Comparison of ENCODE assay signal across 10 mouse cellular contexts in the genomic region with DNA sequence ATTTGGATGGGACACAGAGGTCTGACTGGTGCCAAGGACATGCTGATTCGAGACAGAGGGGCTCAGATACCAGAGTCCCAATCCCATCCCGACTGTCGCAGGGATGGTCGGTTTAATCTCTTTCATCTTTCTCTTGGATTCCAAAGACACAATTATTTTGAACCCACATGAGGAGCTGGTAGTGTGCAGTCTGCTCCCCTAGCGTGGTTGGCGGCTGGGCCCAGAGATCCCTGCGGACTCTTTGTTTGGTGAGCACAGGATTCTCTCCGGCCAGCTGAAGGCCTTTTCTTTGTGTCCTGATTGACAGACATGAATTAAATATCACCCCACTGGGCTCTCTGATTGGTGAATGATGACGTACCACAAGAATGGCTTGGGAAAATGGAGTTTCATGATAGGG. TPM values are rescaled to one million over a fixed set of nuclear protein-coding genes. Genes with fewer than 3 reads are reported as not detected.
A peak's percentile ranks its signal among the peaks of the same experiment; 100 is the strongest.
DNase-seq lines count a peak whose midpoint lies in the region; ATAC-seq lines count a peak whose summit lies in the region.
"Had no signal": no experiment of that assay in that cellular context is flagged by ENCODE, and none has a peak within 500 bp of the region (broad histone marks: within the 10 kb centered on the region; RNA-seq: fewer than 3 reads in every experiment).

No protein-coding gene starts in this region.

- H3K4me3 ChIP-seq in forebrain, embryonic 13.5 days: no peak overlapping the region
- H3K4me3 ChIP-seq in midbrain, embryonic 12.5 days: no peak overlapping the region
- H3K4me3 ChIP-seq in liver, embryonic 12.5 days: no peak overlapping the region
- H3K4me3 ChIP-seq in heart, embryonic 10.5 days: no peak overlapping the region
- H3K4me3 ChIP-seq: liver, embryonic 13.5 days had no signal

- H3K27me3 ChIP-seq in forebrain, embryonic 13.5 days: no peaks in the 10 kb centered on the region
- H3K27me3 ChIP-seq in midbrain, embryonic 12.5 days: no peaks in the 10 kb centered on the region
- no peaks in the 10 kb centered on the region for H3K27me3 ChIP-seq in liver, embryonic 12.5 days (replicated peaks)
- no peaks in the 10 kb centered on the region; the same call in 1 of the 2 replicates for H3K27me3 ChIP-seq in heart, embryonic 10.5 days (ENCODE audit: insufficient read depth, poor library complexity, severe bottlenecking)
- H3K27me3 ChIP-seq: liver, embryonic 13.5 days had no signal

- 5% methylated on average over 9 of the region's 9 CpGs for WGBS in forebrain, embryonic 13.5 days
- 10% methylated on average over 9 of the region's 9 CpGs for WGBS in midbrain, embryonic 12.5 days
- WGBS in liver, embryonic 12.5 days (ENCODE audit: insufficient replicate concordance): 71% methylated on average over 9 of the region's 9 CpGs
- 73% methylated on average over 9 of the region's 9 CpGs for WGBS in heart, embryonic 10.5 days

- no peaks in the 10 kb centered on the region for H3K9me3 ChIP-seq in forebrain, embryonic 13.5 days (replicated peaks)
- no peaks in the 10 kb centered on the region for H3K9me3 ChIP-seq in midbrain, embryonic 12.5 days
- H3K9me3 ChIP-seq in liver, embryonic 12.5 days (replicated peaks): no peaks in the 10 kb centered on the region
- H3K9me3 ChIP-seq in heart, embryonic 10.5 days: no peaks in the 10 kb centered on the region
- H3K9me3 ChIP-seq: liver, embryonic 13.5 days had no signal

- peaks cover 39% of the 10 kb centered on the region for H3K4me1 ChIP-seq in forebrain, embryonic 13.5 days
- peaks cover 42% of the 10 kb centered on the region for H3K4me1 ChIP-seq in midbrain, embryonic 12.5 days
- H3K4me1 ChIP-seq in liver, embryonic 12.5 days: no peaks in the 10 kb centered on the region
- H3K4me1 ChIP-seq in heart, embryonic 10.5 days: 0 out of 2 replicates have a peak, but pooled peaks cover 3% of the 10 kb centered on the region
- H3K4me1 ChIP-seq: liver, embryonic 13.5 days had no signal

- no peaks in the 10 kb centered on the region for H3K36me3 ChIP-seq in forebrain, embryonic 13.5 days (ENCODE audit: poor library complexity, severe bottlenecking)
- H3K36me3 ChIP-seq in midbrain, embryonic 12.5 days: no peaks in the 10 kb centered on the region
- H3K36me3 ChIP-seq in liver, embryonic 12.5 days: no peaks in the 10 kb centered on the region
- H3K36me3 ChIP-seq in heart, embryonic 10.5 days: no peaks in the 10 kb centered on the region
- H3K36me3 ChIP-seq: liver, embryonic 13.5 days had no signal

- peak overlapping the region; percentile 34 for H3K4me2 ChIP-seq in forebrain, embryonic 13.5 days
- peak overlapping the region; percentile 18 for H3K4me2 ChIP-seq in midbrain, embryonic 12.5 days (replicated peaks)
- H3K4me2 ChIP-seq in liver, embryonic 12.5 days: no peak overlapping the region
- H3K4me2 ChIP-seq: liver, embryonic 13.5 days had no signal

- peak; percentile 92 for ATAC-seq in forebrain, embryonic 13.5 days
- peak; percentile 93 for ATAC-seq in midbrain, embryonic 12.5 days (ENCODE audit: low FRiP score, low read depth)
- no peak for ATAC-seq in monocyte, adult 5-6 weeks (replicated peaks; ENCODE audit: insufficient number of reproducible peaks, low FRiP score, low TSS enrichment, poor library complexity, severe bottlenecking)
- ATAC-seq in liver, embryonic 12.5 days: no peak

- peak overlapping the region; percentile 50 for H3K9ac ChIP-seq in forebrain, embryonic 13.5 days
- peak overlapping the region; percentile 38; the same call in 1 of the 2 replicates for H3K9ac ChIP-seq in midbrain, embryonic 12.5 days (replicated peaks)
- H3K9ac ChIP-seq in liver, embryonic 12.5 days: no peak overlapping the region
- H3K9ac ChIP-seq: liver, embryonic 13.5 days had no signal

- H3K27ac ChIP-seq in forebrain, embryonic 13.5 days: peak overlapping the region; percentile 98
- H3K27ac ChIP-seq in midbrain, embryonic 12.5 days (replicated peaks): peak overlapping the region; percentile 99
- no peak overlapping the region for H3K27ac ChIP-seq in liver, embryonic 12.5 days
- no peak overlapping the region for H3K27ac ChIP-seq in heart, embryonic 10.5 days
- H3K27ac ChIP-seq: liver, embryonic 13.5 days had no signal

- DNase-seq in MN1 (ENCODE audit: low spot score) (peak; percentile 78), WW6 (ENCODE audit: low read depth, low spot score) (peak; percentile 9)
- DNase-seq in heart, embryonic 10.5 days (ENCODE audit: low spot score): no peak
- DNase-seq: gastrocnemius, postnatal 25 days; kidney, adult 8-10 months; liver, embryonic 13.5 days had no signal

RNA-seq across cellular contexts. Expression of a gene that starts 41.5 kb away (rescaled TPM):
- polyA plus RNA-seq in forebrain, embryonic 13.5 days (2015; fragmentation: Nextera tagmentation; extraction: Ambion mirVana): 37.1 and 38.6 TPM in 2 replicates
- polyA plus RNA-seq in midbrain, embryonic 12.5 days (2016; fragmentation: Nextera tagmentation; extraction: Ambion mirVana): 67.8 and 75.0 TPM in 2 replicates
- total RNA-seq in monocyte, adult 5-6 weeks (2017): 11.1 to 28.0 TPM (median 16.4 TPM) in 3 replicates
- 10.9 and 12.4 TPM in 2 replicates for polyA plus RNA-seq in liver, embryonic 12.5 days (2016; fragmentation: Nextera tagmentation; extraction: Ambion mirVana)
- polyA plus RNA-seq in heart, embryonic 10.5 days (2016; fragmentation: Nextera tagmentation; extraction: Ambion mirVana): 15.2 and 18.7 TPM in 2 replicates

Comparison
In these comparisons a context has a peak if more than half of its experiments do, and no peak if none do; other contexts are left out.
1. ATAC-seq: peak in forebrain, embryonic 13.5 days (single experiment) and midbrain, embryonic 12.5 days (single experiment); none in monocyte, adult 5-6 weeks (single experiment) and liver, embryonic 12.5 days (single experiment).
2. H3K27ac ChIP-seq: peak in forebrain, embryonic 13.5 days (single experiment) and midbrain, embryonic 12.5 days (single experiment); none in liver, embryonic 12.5 days (single experiment) and heart, embryonic 10.5 days (single experiment).